Mouse (Mus musculus) stomach, embryonic 16.5 days (tissue): ENCODE results near the gene Olfr588-ps1. TPM values are rescaled to one million over a fixed set of nuclear protein-coding genes. Genes with fewer than 3 reads are reported as not detected.
"Not testable (repeated sequence)": the region's sequence is repeated elsewhere in the genome, so short reads cannot be mapped to it uniquely, and the experiment has no call there.

Experiments
- ATAC-seq: fragments of 200-750 bp; cut with Nextera tagmentation; 2 replicates; pipeline ENCODE4 v1.8.0; 2017; ENCODE audit warnings: moderate number of reproducible peaks, moderate TSS enrichment; ENCODE audit not compliant: insufficient read depth, low FRiP score
- H3K27ac ChIP-seq: fragments of 300-500 bp; sonication (generic); 2 replicates; pipeline ENCODE4 v1.5.1; 2014; ENCODE audit warnings: low read length
- H3K27me3 ChIP-seq: fragments of 300-500 bp; sonication (generic); 2 replicates; pipeline ENCODE4 v1.6.1; 2014; ENCODE audit warnings: low read length, control low read depth, mixed read lengths; ENCODE audit not compliant: control insufficient read depth, insufficient read depth
- H3K36me3 ChIP-seq: fragments of 300-500 bp; sonication (generic); 2 replicates; pipeline ENCODE4 v1.6.1; 2014; ENCODE audit warnings: low read length; ENCODE audit not compliant: control insufficient read depth, insufficient read depth
- H3K4me1 ChIP-seq: fragments of 300-500 bp; sonication (generic); 2 replicates; pipeline ENCODE4 v1.6.1; 2014; ENCODE audit warnings: low read length, control low read depth, mixed read lengths; ENCODE audit not compliant: control insufficient read depth, insufficient read depth
- H3K4me2 ChIP-seq: fragments of 300-500 bp; sonication (generic); 2 replicates; pipeline ENCODE4 v1.6.1; 2014; ENCODE audit warnings: low read depth, low read length, mixed read lengths
- H3K4me3 ChIP-seq: fragments of 300-500 bp; sonication (generic); replicated peaks from 2 replicates; pipeline ENCODE4 v1.5.1; 2014; ENCODE audit warnings: mild to moderate bottlenecking, low read length
- H3K9ac ChIP-seq: fragments of 300-500 bp; sonication (generic); 2 replicates; pipeline ENCODE4 v1.6.1; 2014; ENCODE audit warnings: low read length
- H3K9me3 ChIP-seq: fragments of 300-500 bp; sonication (generic); replicated peaks from 2 replicates; pipeline ENCODE4 v1.6.1; 2016; ENCODE audit warnings: low read length, control low read depth; ENCODE audit not compliant: control insufficient read depth
- WGBS: fragments of 180-500 bp; shearing (Covaris S2); extraction: QIAGEN DNeasy Blood & Tissue Kit; methylation state at CpG from one replicate; pipeline ENCODE4 v1.1.7; 2014; 5-methylcytosine and 5-hydroxymethylcytosine counted together
- polyA plus RNA-seq: library from polyadenylated mRNA; unstranded; fragments of >200 nt; fragmentation: Nextera tagmentation; extraction: Ambion mirVana; gene quantifications from 2 replicates; pipeline ENCODE4 v1.2.1, GENCODE M21; 2015

Gene Olfr588-ps1
- not detected in 2 replicates for polyA plus RNA-seq

DNA sequence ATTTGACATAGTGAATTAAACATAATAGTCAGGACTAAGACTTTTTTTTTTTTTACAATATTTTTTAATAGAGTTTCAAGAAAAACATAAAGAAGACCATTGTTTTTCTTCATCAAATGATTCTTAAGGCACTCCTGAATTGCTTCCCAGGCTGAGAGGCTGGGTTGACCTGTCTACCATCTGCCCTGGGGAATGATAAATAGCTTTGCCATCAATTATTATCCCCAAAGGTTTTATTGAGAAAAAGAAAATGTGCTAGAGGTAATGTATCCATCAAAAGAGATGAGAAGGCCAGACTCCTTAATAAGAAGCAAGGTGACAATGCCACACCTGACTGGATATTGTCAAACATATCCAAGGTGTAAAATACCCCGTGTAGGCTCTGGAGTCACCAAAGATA is at the start of gene Olfr588-ps1:
Gene Olfr588-ps1 (plus strand): TSS at position 301 of the 400 bp plus-strand sequence.
- H3K4me3 ChIP-seq: no peak within 1 kb of the TSS
- no peak within 1 kb of the TSS for H3K9ac ChIP-seq
- H3K4me2 ChIP-seq: no peak within 1 kb of the TSS
- H3K36me3 ChIP-seq: no peaks in the 10 kb centered on the region
- H3K27me3 ChIP-seq: no peaks in the 10 kb centered on the region
- H3K27ac ChIP-seq: no peak within 1 kb of the TSS
- no peak for ATAC-seq
- H3K9me3 ChIP-seq: no peaks in the 10 kb centered on the region
- H3K4me1 ChIP-seq: no peaks in the 10 kb centered on the region
- 82% methylated on average over 1 of the region's 1 CpGs for WGBS

DNA sequence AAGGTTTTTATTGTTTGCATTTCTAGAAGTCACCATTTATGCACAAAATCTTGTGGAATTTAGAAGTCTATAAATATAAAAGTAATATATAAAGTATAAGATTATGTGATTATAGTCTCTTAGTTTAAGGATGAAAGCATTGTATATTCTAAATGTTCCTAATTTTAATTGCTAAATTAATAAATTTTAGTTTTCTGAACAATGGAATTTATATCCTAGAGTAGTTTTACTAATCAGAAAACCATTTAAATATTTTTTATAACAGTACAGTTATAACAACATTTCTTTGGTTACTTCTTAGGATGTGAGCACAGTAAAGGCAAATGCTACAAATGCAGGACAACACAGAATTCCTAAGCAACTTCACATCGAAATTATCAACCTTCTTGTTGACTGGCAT is 43.3 kb upstream of the Olfr588-ps1 start, which contains the start of gene Olfr585:
Gene Olfr585 (plus strand): TSS at position 301 of the 400 bp plus-strand sequence.
- H3K4me2 ChIP-seq: no peak within 1 kb of the TSS
- 88% methylated on average over 1 of the region's 1 CpGs for WGBS
- no peaks in the 10 kb centered on the region for H3K4me1 ChIP-seq
- H3K9me3 ChIP-seq: no peaks in the 10 kb centered on the region
- H3K9ac ChIP-seq: no peak within 1 kb of the TSS
- no peaks in the 10 kb centered on the region for H3K36me3 ChIP-seq
- no peak within 1 kb of the TSS for H3K27ac ChIP-seq
- H3K4me3 ChIP-seq: no peak within 1 kb of the TSS
- no peak for ATAC-seq
- H3K27me3 ChIP-seq: no peaks in the 10 kb centered on the region

DNA sequence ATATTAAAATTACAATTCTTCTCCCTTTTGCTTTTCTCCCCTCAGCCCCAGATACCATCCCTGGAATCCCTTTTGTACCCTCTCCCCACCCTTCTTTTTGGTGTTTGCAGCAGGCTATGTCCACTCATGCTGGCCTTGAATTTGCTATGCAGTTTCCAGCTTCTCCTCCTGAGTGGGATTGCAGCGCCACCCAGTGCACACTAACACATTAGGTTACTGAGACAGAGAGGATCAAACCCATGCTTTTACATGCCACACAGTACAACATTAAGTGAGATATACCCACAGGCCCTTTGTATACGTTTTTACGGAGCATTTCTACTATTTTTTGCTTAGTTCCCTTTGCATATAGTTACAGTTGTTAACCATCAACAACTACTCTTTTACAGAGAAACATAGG is 21.3 kb upstream of the Olfr588-ps1 start:
- WGBS: 39% methylated on average over 3 of the region's 3 CpGs
- no peaks in the 10 kb centered on the region for H3K36me3 ChIP-seq
- H3K4me1 ChIP-seq: no peaks in the 10 kb centered on the region
- no peak overlapping the region for H3K9ac ChIP-seq
- H3K9me3 ChIP-seq: no peaks in the 10 kb centered on the region
- H3K4me3 ChIP-seq: no peak overlapping the region
- no peak overlapping the region for H3K27ac ChIP-seq
- ATAC-seq: no peak
- H3K4me2 ChIP-seq: no peak overlapping the region
- no peaks in the 10 kb centered on the region for H3K27me3 ChIP-seq

DNA sequence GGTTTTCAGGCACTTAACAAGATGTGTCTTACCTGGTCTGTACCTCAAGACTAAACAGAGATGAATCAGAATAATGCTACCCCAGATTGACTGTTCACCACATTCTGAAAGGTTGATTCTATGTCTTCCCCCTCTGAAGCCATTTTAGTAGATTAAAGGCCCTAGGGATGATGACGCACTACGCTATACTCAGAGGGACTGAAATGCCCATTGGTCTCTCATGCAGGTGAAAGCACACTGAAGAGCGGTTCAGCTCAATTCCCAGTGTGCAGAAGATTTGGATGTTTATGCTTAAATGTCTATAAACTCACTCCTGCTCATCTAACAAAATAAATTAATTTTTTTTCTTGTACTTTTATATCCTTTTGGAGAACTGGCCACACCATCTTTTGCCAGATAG is 15.1 kb upstream of the Olfr588-ps1 start, which contains the start of gene Olfr586:
Gene Olfr586 (minus strand): TSS at position 101 of the 400 bp plus-strand sequence.
- Histone ChIP-seq H3K36me3 (no peaks in the 10 kb centered on the region), H3K4me1 (no peaks in the 10 kb centered on the region), H3K4me2 (no peak within 1 kb of the TSS), H3K27me3 (no peaks in the 10 kb centered on the region), H3K9me3 (no peaks in the 10 kb centered on the region), H3K4me3 (no peak within 1 kb of the TSS), H3K9ac (no peak within 1 kb of the TSS), H3K27ac (no peak within 1 kb of the TSS)
- ATAC-seq: no peak
- 84% methylated on average over 3 of the region's 3 CpGs for WGBS

DNA sequence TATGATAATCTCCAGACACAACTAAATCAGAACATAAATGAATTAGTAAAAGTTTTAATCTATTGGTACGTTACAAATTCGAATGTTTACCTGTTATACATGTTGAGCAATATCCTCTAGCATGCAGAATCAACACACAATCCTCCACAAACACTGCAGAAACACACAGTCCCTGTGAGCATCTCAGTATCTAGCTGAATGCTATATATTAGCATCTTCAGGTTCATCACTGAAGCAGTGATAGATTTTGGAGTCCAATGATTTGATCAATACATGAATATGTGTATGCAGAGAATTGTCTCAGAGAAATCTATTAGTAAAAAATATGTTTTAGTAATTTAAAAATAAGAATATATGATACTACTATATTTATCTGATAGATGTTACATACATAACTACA is 15.6 kb downstream of the Olfr588-ps1 start, which contains the start of gene Olfr589:
Gene Olfr589 (minus strand): TSS at position 101 of the 400 bp plus-strand sequence.
- WGBS: 66% methylated on average over 2 of the region's 2 CpGs
- no peak within 1 kb of the TSS for H3K4me3 ChIP-seq
- no peak within 1 kb of the TSS for H3K27ac ChIP-seq
- no peak within 1 kb of the TSS for H3K9ac ChIP-seq
- ATAC-seq: no peak
- H3K9me3 ChIP-seq: no peaks in the 10 kb centered on the region
- no peaks in the 10 kb centered on the region for H3K4me1 ChIP-seq
- H3K27me3 ChIP-seq: no peaks in the 10 kb centered on the region
- no peak within 1 kb of the TSS for H3K4me2 ChIP-seq
- no peaks in the 10 kb centered on the region for H3K36me3 ChIP-seq

DNA sequence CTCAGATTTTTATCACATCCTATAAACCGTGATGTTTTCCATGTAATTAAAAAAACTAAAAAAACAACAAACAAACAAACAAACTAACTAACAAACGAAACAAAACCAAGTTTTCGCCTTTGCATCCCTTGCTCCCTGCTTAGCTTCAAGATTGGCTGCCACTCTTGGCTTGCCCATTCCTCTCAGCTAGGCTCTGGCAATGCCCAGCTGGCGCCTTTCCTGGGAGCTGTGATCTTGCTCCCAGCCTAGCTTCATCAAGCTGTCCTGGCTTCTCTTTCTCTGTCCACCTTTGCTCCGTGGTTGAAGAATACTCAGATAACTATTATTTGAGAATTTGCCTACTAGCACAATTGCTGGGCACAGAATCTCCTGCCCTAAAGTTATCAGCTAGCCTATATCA is 29.0 kb downstream of the Olfr588-ps1 start:
- Histone ChIP-seq H3K9me3 (no peaks in the 10 kb centered on the region), H3K36me3 (no peaks in the 10 kb centered on the region), H3K4me3 (no peak overlapping the region), H3K4me2 (no peak overlapping the region), H3K27me3 (no peaks in the 10 kb centered on the region), H3K9ac (no peak overlapping the region), H3K27ac (no peak overlapping the region), H3K4me1 (no peaks in the 10 kb centered on the region)
- ATAC-seq: no peak
- WGBS: 79% methylated on average over 5 of the region's 5 CpGs

DNA sequence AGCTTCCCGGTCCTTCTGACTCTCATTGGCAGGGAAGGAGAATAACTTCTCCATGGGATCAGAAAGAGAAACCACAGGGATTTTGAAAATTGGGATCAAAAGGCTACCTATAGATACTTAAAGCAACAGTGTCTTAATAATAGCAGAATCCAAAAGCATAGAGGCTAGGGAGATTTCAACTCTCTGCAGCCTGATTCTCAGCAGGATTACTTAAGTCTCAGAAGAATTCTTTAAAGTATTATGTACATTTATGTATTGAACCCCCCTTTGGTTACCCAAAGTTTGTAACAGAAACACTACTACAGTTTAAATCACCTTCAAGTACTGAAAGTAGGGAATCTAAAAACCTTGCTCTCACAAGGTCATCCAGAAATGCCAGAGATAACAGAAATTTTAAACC is 37.6 kb downstream of the Olfr588-ps1 start, which contains the start of gene Olfr591:
Gene Olfr591 (minus strand): TSS at position 101 of the 400 bp plus-strand sequence.
- no peak for ATAC-seq

DNA sequence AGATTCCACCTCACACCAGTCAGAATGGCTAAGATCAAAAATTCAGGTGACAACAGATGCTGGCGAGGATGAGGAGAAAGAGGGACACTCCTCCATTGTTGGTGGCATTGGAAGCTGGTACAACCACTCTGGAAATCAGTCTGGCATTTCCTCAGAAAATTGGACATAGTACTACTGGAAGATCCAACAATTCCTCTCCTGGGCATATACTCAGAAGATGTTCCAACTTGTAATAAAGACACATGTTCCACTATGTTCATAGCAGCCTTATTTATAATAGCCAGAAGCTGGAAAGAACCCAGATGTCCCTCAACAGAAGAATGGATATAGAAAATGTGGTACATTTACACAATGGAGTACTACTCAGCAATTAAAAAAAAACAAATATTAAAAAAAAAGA is 43.8 kb downstream of the Olfr588-ps1 start, which contains the start of gene Olfr592:
Gene Olfr592 (plus strand): TSS at position 301 of the 400 bp plus-strand sequence.
- not testable (repeated sequence) for H3K36me3 ChIP-seq, H3K27me3 ChIP-seq, H3K4me1 ChIP-seq, H3K27ac ChIP-seq, H3K9me3 ChIP-seq, ATAC-seq, H3K9ac ChIP-seq, H3K4me3 ChIP-seq, H3K4me2 ChIP-seq
- WGBS: 71% methylated on average over 1 of the region's 1 CpGs

More for the DNA sequence above, 37.6 kb downstream of the Olfr588-ps1 start, which contains the start of gene Olfr591:
- Histone ChIP-seq H3K36me3 (no peaks in the 10 kb centered on the region), H3K4me3 (no peak within 1 kb of the TSS), H3K27me3 (no peaks in the 10 kb centered on the region), H3K9me3 (0 out of 2 replicates have a peak, but pooled peaks cover 6% of the 10 kb centered on the region), H3K4me1 (no peaks in the 10 kb centered on the region), H3K4me2 (no peak within 1 kb of the TSS), H3K27ac (no peak within 1 kb of the TSS), H3K9ac (no peak within 1 kb of the TSS)
- WGBS: 78% methylated on average over 1 of the region's 1 CpGs
